Mouse (Mus musculus) Patski (cell line): ENCODE data around the gene Gm5485. TPM values are rescaled to one million over a fixed set of nuclear protein-coding genes. Genes with fewer than 3 reads are reported as not detected.

Source experiments
- ATAC-seq: fragments of 100-300 bp; one replicate; pipeline ENCODE4 v1.8.0; 2021
- CTCF ChIA-PET: fragments of 350-600 bp; sonication (Branson Sonifier 250); formaldehyde crosslinking; loops from one replicate; lab custom pipeline; 2022; ENCODE audit warnings: inconsistent platforms; lab: Charles Lee
- POLR2A ChIA-PET: fragments of 350-600 bp; sonication (Branson Sonifier 250); formaldehyde crosslinking; loops from one replicate; lab custom pipeline; 2022; ENCODE audit warnings: antibody characterized with exemption, inconsistent platforms; lab: Charles Lee
- DNase-seq: peaks from one replicate; pipeline ENCODE4 v3.0.0-alpha.2; 2011; ENCODE audit warnings: low read depth, low spot score
- H3K27me3 ChIP-seq: fragments of 371-371 bp; one replicate; pipeline ENCODE4 v1.5.1; 2021
- CTCF ChIP-seq: fragments of 100-300 bp; IDR thresholded peaks from one replicate; pipeline ENCODE4 v1.5.1; 2021
- in situ Hi-C: fragments of 300-500 bp; cut with MboI; formaldehyde crosslinking; loops from 3 replicates; pipeline ENCODE4 v1.11.1; 2018; ENCODE audit warnings: low pct_unique_long_range_greater_than_20kb, mixed read lengths
- polyA plus RNA-seq: library from polyadenylated mRNA; unstranded; gene quantifications from one replicate; pipeline ENCODE4 v1.2.3, GENCODE M21; 2021

Gm5485 gene
- polyA plus RNA-seq, 1 experiment from 2014 or later = not detected

DNA sequence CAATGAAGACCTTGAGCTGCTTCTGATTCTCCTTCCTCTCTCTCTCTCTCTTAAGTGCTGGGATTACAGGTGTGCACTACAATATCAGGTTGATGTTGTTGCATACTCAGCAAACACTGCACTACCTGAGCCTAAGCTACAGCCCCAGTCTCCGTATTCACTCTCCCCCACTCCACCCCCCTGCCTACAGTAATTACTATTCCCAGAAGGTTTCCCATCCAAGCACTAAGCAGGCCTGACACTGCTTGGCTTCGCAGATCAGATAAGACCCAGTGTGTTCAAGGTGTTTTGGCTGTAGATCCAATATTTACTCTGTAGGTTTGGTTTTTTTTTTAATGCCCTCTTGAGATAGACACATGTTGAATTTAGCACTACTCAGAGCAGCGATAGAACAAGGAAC lies 2.1 kb downstream of the Gm5485 start:
- H3K27me3 ChIP-seq = peaks cover 9% of the 10 kb centered on the region
- ChIA-PET CTCF (no interaction called here), POLR2A (no interaction called here)
- no peak for DNase-seq
- TF ChIP-seq CTCF = no peak
- no peak for ATAC-seq
- in situ Hi-C loops = no loop called here

- no peak for ATAC-seq
- no peak for TF ChIP-seq CTCF
Observed at GRCm38 (mm10) chr16:48409580-48409979, 2.6 kb downstream of the Gm5485 start.

DNA sequence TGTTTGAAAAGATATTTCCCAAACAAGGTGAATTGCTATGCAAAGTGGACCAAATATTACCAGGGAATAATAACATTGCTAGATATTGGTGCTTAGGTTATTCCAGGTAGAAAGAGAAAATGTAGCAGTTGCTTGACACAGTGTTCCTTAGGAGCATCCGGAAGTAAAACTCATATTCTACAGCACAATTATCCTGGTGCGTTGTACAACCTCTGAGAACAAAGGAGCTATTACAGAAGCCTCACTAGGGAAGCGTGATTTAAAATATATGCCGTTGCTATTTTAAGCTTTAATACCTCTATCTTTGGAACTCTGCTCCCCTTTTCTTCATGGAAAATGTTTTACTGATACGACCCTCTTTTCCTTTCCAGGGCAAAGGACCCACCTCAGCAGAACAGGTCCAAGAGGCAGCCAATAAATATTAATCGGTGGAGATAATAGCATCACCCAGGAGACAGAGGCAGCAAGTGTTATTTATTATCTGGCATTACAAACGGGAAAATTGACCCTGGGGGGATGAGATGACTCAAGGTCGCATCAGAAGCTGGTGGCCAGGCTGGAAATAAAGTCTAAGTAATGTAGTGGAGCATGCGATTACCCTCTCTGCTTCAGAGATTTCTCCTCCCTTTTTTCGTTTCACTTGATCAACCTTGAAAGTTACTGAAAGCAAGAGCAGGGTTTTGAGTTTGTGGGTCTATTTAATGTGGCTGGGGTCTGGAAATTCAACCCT lies 6.4 kb downstream of the Gm5485 start:
- H3K27me3 ChIP-seq = no peaks in the 10 kb centered on the region
- DNase-seq = no peak
- TF ChIP-seq CTCF = no peak
- ATAC-seq = no peak
- in situ Hi-C loops = no loop called here
- ChIA-PET CTCF (no interaction called here), POLR2A (no interaction called here)

More at GRCm38 (mm10) chr16:48409580-48409979, 2.6 kb downstream of the Gm5485 start:
- DNase-seq = no peak
- CTCF ChIA-PET = no interaction called here
- POLR2A ChIA-PET = no interaction called here
- in situ Hi-C loops = no loop called here
- H3K27me3 ChIP-seq = peaks cover 9% of the 10 kb centered on the region

- no peak for DNase-seq
- POLR2A ChIA-PET = no interaction called here
- in situ Hi-C loops = no loop called here
- H3K27me3 ChIP-seq = no peaks in the 10 kb centered on the region
- CTCF ChIA-PET = no interaction called here
- no peak for TF ChIP-seq CTCF
- ATAC-seq = no peak
Observed at GRCm38 (mm10) chr16:48404009-48404408, 8.2 kb downstream of the Gm5485 start.

- in situ Hi-C loops = no loop called here
- DNase-seq = no peak
- no peak for ATAC-seq
- CTCF ChIA-PET = no interaction called here
- H3K27me3 ChIP-seq = no peaks in the 10 kb centered on the region
- POLR2A ChIA-PET = no interaction called here
- no peak for TF ChIP-seq CTCF
Observed at GRCm38 (mm10) chr16:48403423-48403822, 8.8 kb downstream of the Gm5485 start.

DNA sequence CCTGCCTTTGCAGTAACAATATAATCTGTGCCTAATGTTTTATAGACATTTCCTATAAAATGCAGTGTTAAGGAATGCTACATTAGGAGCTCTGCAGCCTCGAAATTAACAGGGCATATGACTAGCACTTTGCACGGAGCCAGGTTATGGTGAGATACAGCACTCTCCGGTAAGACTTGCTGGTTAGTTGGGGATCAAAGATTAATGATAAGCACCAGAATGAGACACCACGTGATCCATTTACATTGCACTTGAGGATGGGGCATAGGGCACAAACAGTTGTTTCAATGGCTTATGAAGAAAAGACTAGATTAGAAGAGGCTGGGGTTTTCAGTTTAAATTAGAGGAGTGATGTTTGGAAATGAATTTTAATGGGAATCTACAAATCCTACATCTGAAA lies 9.3 kb downstream of the Gm5485 start:
- no peaks in the 10 kb centered on the region for H3K27me3 ChIP-seq
- ATAC-seq = no peak
- in situ Hi-C loops = no loop called here
- POLR2A ChIA-PET = no interaction called here
- TF ChIP-seq CTCF = no peak
- DNase-seq = no peak
- CTCF ChIA-PET = no interaction called here

- ChIA-PET POLR2A (no interaction called here), CTCF (no interaction called here)
- ATAC-seq (no peak), DNase-seq (no peak)
- no peaks in the 10 kb centered on the region for H3K27me3 ChIP-seq
- in situ Hi-C loops = no loop called here
- no peak for TF ChIP-seq CTCF
Observed at GRCm38 (mm10) chr16:48395278-48395677, 16.9 kb downstream of the Gm5485 start.

DNA sequence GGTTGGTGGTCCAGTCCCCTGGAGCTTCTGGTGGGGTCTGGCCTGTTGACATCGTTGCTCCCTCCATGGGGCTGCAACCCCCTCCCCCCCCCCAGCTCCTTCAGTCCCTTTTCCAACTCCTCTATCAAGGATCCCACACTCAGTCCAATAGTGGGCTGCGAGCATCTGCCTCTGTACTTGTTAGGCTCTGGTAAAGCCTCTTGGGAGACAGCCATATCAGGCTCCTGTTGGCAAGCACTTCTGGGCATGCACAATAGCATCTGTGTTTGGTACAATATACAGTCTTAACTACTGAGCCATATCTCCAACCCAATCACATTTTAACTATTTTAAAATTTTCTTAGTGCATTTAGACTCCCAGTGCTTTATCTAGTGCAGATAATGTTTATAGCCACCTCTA lies 25.2 kb downstream of the Gm5485 start:
- ATAC-seq (no peak), DNase-seq (no peak)
- TF ChIP-seq CTCF = no peak
- no peaks in the 10 kb centered on the region for H3K27me3 ChIP-seq
- ChIA-PET POLR2A (no interaction called here), CTCF (no interaction called here)
- in situ Hi-C loops = no loop called here

GRCm38 (mm10) chr16:48383582-48384257 lies 28.5 kb downstream of the Gm5485 start:
- CTCF ChIA-PET = no interaction called here
- in situ Hi-C loops = no loop called here

DNA sequence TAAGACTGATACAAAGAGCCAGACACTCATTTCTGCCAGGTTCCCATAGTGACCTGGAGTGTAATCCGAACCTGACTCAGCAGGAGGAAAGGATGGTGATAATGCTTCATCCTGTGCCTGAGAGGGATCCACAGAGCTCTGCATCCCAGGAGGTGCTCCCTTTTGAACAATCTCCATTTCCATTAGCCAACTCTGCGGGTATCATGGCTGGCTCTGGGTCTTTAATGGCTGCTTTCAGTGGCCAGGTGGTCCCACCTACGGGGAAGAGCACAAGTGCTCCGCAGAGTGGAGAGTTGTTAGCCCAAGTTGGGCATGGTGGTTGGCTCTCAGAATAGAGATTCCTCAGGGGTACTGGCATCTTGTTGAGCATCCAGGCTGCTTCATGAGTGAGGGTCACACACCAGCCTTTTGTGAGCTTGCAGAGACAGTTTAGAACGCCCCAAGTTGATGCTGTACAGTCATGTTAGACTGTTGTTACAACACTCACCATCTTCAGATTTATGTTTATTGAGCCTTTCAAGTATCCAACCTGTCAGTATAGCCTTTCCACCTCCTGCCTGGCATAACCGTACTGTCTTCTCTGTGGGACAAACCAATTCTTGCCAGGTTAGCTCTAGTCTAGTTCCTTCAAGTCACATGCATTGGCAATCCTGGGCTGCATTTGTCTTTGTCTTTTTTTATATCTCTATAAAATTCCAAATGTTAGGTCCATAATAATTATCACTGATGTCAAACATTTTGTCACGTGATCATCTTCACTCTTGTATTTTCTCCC lies 38.3 kb downstream of the Gm5485 start:
- TF ChIP-seq CTCF = no peak
- ChIA-PET POLR2A (no interaction called here), CTCF (no interaction called here)
- no peak for ATAC-seq
- no peak for DNase-seq
- no peaks in the 10 kb centered on the region for H3K27me3 ChIP-seq
- in situ Hi-C loops = no loop called here

More at GRCm38 (mm10) chr16:48383582-48384257, 28.5 kb downstream of the Gm5485 start:
- H3K27me3 ChIP-seq = no peaks in the 10 kb centered on the region
- ATAC-seq = no peak
- POLR2A ChIA-PET = interaction anchor here (0.6 kb wide), 2 partner anchors 416 to 882 kb away, joined by 3 read pairs; no protein-coding TSS in a partner anchor
- DNase-seq = no peak
- no peak for TF ChIP-seq CTCF

GRCm38 (mm10) chr16:48372461-48372860 lies 39.8 kb downstream of the Gm5485 start:
- ChIA-PET CTCF (no interaction called here), POLR2A (no interaction called here)
- in situ Hi-C loops = no loop called here
- no peak for DNase-seq
- H3K27me3 ChIP-seq = no peaks in the 10 kb centered on the region
- TF ChIP-seq CTCF = no peak
- ATAC-seq = no peak
